Mouse (Mus musculus) stomach, postnatal 0 days (tissue): Measurements from ENCODE around the gene Cdc14a. TPM values are rescaled to one million over a fixed set of nuclear protein-coding genes. Genes with fewer than 3 reads are reported as not detected.
A peak's percentile ranks its signal among the peaks of the same experiment; 100 is the strongest.

Source experiments
- ATAC-seq: fragments of 200-750 bp; cut with Nextera tagmentation; 2 replicates; pipeline ENCODE4 v1.8.0; 2017; ENCODE audit not compliant: low FRiP score, low TSS enrichment
- DNase-seq: peaks from one replicate; pipeline ENCODE4 v3.0.0-alpha.2; 2016; ENCODE audit warnings: low spot score
- H3K27ac ChIP-seq: fragments of 300-500 bp; sonication (generic); replicated peaks from 2 replicates; pipeline ENCODE4 v1.5.1; 2014; ENCODE audit warnings: mild to moderate bottlenecking, control low read depth
- H3K27me3 ChIP-seq: fragments of 300-500 bp; sonication (generic); 2 replicates; pipeline ENCODE4 v1.6.1; 2014; ENCODE audit warnings: low read length; ENCODE audit not compliant: control insufficient read depth, insufficient read depth
- H3K36me3 ChIP-seq: fragments of 300-500 bp; sonication (generic); 2 replicates; pipeline ENCODE4 v1.6.1; 2014; ENCODE audit warnings: low read length, mixed read lengths; ENCODE audit not compliant: control insufficient read depth, insufficient read depth
- H3K4me1 ChIP-seq: fragments of 300-500 bp; sonication (generic); replicated peaks from 2 replicates; pipeline ENCODE4 v1.6.1; 2014; ENCODE audit warnings: antibody characterized with exemption; ENCODE audit not compliant: control insufficient read depth, insufficient read depth
- H3K4me2 ChIP-seq: fragments of 300-500 bp; sonication (generic); replicated peaks from 2 replicates; pipeline ENCODE4 v1.6.1; 2014; ENCODE audit warnings: low read depth, mild to moderate bottlenecking, control low read depth, moderate library complexity
- H3K4me3 ChIP-seq: fragments of 300-500 bp; sonication (generic); 2 replicates; pipeline ENCODE4 v1.5.1; 2014; ENCODE audit warnings: low read depth, low read length, control low read depth
- H3K9ac ChIP-seq: fragments of 300-500 bp; sonication (generic); 2 replicates; pipeline ENCODE4 v1.6.1; 2014; ENCODE audit warnings: mild to moderate bottlenecking, low read length, control low read depth, mixed read lengths
- H3K9me3 ChIP-seq: fragments of 300-500 bp; sonication (generic); 2 replicates; pipeline ENCODE4 v1.6.1; 2016; ENCODE audit warnings: low read length; ENCODE audit not compliant: control insufficient read depth
- CTCF ChIP-seq: IDR thresholded peaks from 2 replicates; pipeline ENCODE4 v1.5.1; 2016; ENCODE audit warnings: antibody characterized with exemption, low read depth, mild to moderate bottlenecking, moderate library complexity
- EP300 ChIP-seq: optimal IDR thresholded peaks from 2 replicates; pipeline ENCODE3; 2016; ENCODE audit warnings: antibody characterized with exemption
- whole genome bisulfite sequencing: fragments of 180-500 bp; shearing (Covaris S2); extraction: QIAGEN DNeasy Blood & Tissue Kit; methylation state at CpG from one replicate; pipeline ENCODE4 v1.1.7; 2014; 5-methylcytosine and 5-hydroxymethylcytosine counted together
- polyA plus RNA-seq: library from polyadenylated mRNA; unstranded; fragments of >200 nt; fragmentation: Nextera tagmentation; extraction: Ambion mirVana; gene quantifications from 2 replicates; pipeline ENCODE4 v1.2.1, GENCODE M21; 2015

Gene Cdc14a
- polyA plus RNA-seq, 1 experiment from 2014 or later = 4.6 TPM

GRCm38 (mm10) chr3:116374486-116374885, 49.3 kb downstream of the Cdc14a start:
- Histone ChIP-seq H3K9ac (no peak overlapping the region), H3K27me3 (no peaks in the 10 kb centered on the region), H3K27ac (no peak overlapping the region), H3K36me3 (no peaks in the 10 kb centered on the region), H3K9me3 (no peaks in the 10 kb centered on the region), H3K4me2 (no peak overlapping the region), H3K4me1 (no peaks in the 10 kb centered on the region), H3K4me3 (no peak overlapping the region)
- no peak for TF ChIP-seq CTCF
- no peak for TF ChIP-seq EP300
- DNase-seq (no peak), ATAC-seq (no peak)
- WGBS = 67% methylated on average over 5 of the region's 5 CpGs

GRCm38 (mm10) chr3:116373196-116373595, 50.6 kb downstream of the Cdc14a start:
- 76% methylated on average over 6 of the region's 6 CpGs for WGBS
- H3K4me2 ChIP-seq = no peak overlapping the region
- H3K9me3 ChIP-seq = no peaks in the 10 kb centered on the region
- ATAC-seq (no peak), DNase-seq (no peak)
- no peak overlapping the region for H3K4me3 ChIP-seq
- no peak overlapping the region for H3K9ac ChIP-seq
- H3K27ac ChIP-seq = no peak overlapping the region
- H3K27me3 ChIP-seq = no peaks in the 10 kb centered on the region
- no peaks in the 10 kb centered on the region for H3K36me3 ChIP-seq
- TF ChIP-seq CTCF = no peak
- TF ChIP-seq EP300 = no peak
- H3K4me1 ChIP-seq = no peaks in the 10 kb centered on the region

- WGBS = 45% methylated on average over 4 of the region's 4 CpGs
- H3K9me3 ChIP-seq = no peaks in the 10 kb centered on the region
- ATAC-seq = no peak
Observed at GRCm38 (mm10) chr3:116368868-116369437, 54.9 kb downstream of the Cdc14a start.

GRCm38 (mm10) chr3:116366125-116366524, 57.7 kb downstream of the Cdc14a start:
- Histone ChIP-seq H3K36me3 (no peaks in the 10 kb centered on the region; the same call in 1 of the 2 replicates), H3K27me3 (no peaks in the 10 kb centered on the region), H3K4me1 (no peaks in the 10 kb centered on the region), H3K4me2 (no peak overlapping the region), H3K4me3 (no peak overlapping the region), H3K9me3 (no peaks in the 10 kb centered on the region), H3K9ac (no peak overlapping the region), H3K27ac (no peak overlapping the region)
- no peak for ATAC-seq
- WGBS = 85% methylated on average over 2 of the region's 2 CpGs
- no peak for TF ChIP-seq EP300
- TF ChIP-seq CTCF = no peak
- no peak for DNase-seq

More at GRCm38 (mm10) chr3:116368868-116369437, 54.9 kb downstream of the Cdc14a start:
- Histone ChIP-seq H3K9ac (no peak overlapping the region), H3K27me3 (no peaks in the 10 kb centered on the region), H3K27ac (no peak overlapping the region), H3K4me3 (no peak overlapping the region), H3K4me2 (no peak overlapping the region), H3K4me1 (no peaks in the 10 kb centered on the region), H3K36me3 (no peaks in the 10 kb centered on the region; the same call in 1 of the 2 replicates)
- DNase-seq = no peak
- TF ChIP-seq CTCF = no peak
- TF ChIP-seq EP300 = no peak

- no peak for TF ChIP-seq CTCF
- Histone ChIP-seq H3K27me3 (no peaks in the 10 kb centered on the region), H3K27ac (no peak overlapping the region), H3K9me3 (no peaks in the 10 kb centered on the region), H3K9ac (no peak overlapping the region), H3K36me3 (no peaks in the 10 kb centered on the region; the same call in 1 of the 2 replicates), H3K4me3 (no peak overlapping the region), H3K4me1 (no peaks in the 10 kb centered on the region), H3K4me2 (no peak overlapping the region)
- WGBS = 75% methylated on average over 7 of the region's 7 CpGs
- DNase-seq = peak; percentile 30
- ATAC-seq = no peak
Observed at GRCm38 (mm10) chr3:116361906-116362305, 61.9 kb downstream of the Cdc14a start.

- no peak overlapping the region for H3K27ac ChIP-seq
- no peak for DNase-seq
- H3K4me1 ChIP-seq = no peaks in the 10 kb centered on the region
- no peak for ATAC-seq
- H3K36me3 ChIP-seq = no peaks in the 10 kb centered on the region
- no peaks in the 10 kb centered on the region for H3K9me3 ChIP-seq
- no peak overlapping the region for H3K4me3 ChIP-seq
- H3K4me2 ChIP-seq = no peak overlapping the region
- no peak overlapping the region for H3K9ac ChIP-seq
- H3K27me3 ChIP-seq = no peaks in the 10 kb centered on the region
- TF ChIP-seq CTCF = no peak
- TF ChIP-seq EP300 = no peak
- WGBS = 54% methylated on average over 5 of the region's 5 CpGs
Observed at GRCm38 (mm10) chr3:116361101-116361500, 62.7 kb downstream of the Cdc14a start.
